Mouse (Mus musculus) embryonic facial prominence, embryonic 10.5 days (tissue): ENCODE results near the gene Wfdc15a. TPM values are rescaled to one million over a fixed set of nuclear protein-coding genes. Genes with fewer than 3 reads are reported as not detected.

Experiments
- DNase-seq: peaks from one replicate; pipeline ENCODE4 v3.0.0-alpha.2; 2017; ENCODE audit warnings: low spot score
- H3K27ac ChIP-seq: fragments of 300-500 bp; sonication (generic); replicated peaks from 2 replicates; pipeline ENCODE4 v1.5.1; 2016; ENCODE audit warnings: mild to moderate bottlenecking
- H3K27me3 ChIP-seq: fragments of 300-500 bp; sonication (generic); replicated peaks from 2 replicates; pipeline ENCODE4 v1.6.1; 2016; ENCODE audit warnings: low read depth, mild to moderate bottlenecking; ENCODE audit not compliant: poor library complexity, severe bottlenecking
- H3K36me3 ChIP-seq: fragments of 300-500 bp; sonication (generic); replicated peaks from 2 replicates; pipeline ENCODE4 v1.6.1; 2016; ENCODE audit warnings: mild to moderate bottlenecking, moderate library complexity
- H3K4me1 ChIP-seq: fragments of 300-500 bp; sonication (generic); 2 replicates; pipeline ENCODE4 v1.6.1; 2016
- H3K4me3 ChIP-seq: fragments of 300-500 bp; sonication (generic); 2 replicates; pipeline ENCODE4 v1.5.1; 2016; ENCODE audit warnings: mild to moderate bottlenecking, moderate library complexity
- H3K9me3 ChIP-seq: fragments of 300-500 bp; sonication (generic); 2 replicates; pipeline ENCODE4 v1.6.1; 2016; ENCODE audit warnings: mild to moderate bottlenecking
- WGBS: fragments of 180-500 bp; shearing (Covaris S2); methylation state at CpG from one replicate; pipeline ENCODE4 v1.1.7; 2016; 5-methylcytosine and 5-hydroxymethylcytosine counted together
- polyA plus RNA-seq: library from polyadenylated mRNA; unstranded; fragments of >200 nt; fragmentation: Nextera tagmentation; extraction: Ambion mirVana; gene quantifications from 2 replicates; pipeline ENCODE4 v1.2.1, GENCODE M21; 2016

Wfdc15a gene
- polyA plus RNA-seq, 1 experiment from 2014 or later, result not detected

DNA sequence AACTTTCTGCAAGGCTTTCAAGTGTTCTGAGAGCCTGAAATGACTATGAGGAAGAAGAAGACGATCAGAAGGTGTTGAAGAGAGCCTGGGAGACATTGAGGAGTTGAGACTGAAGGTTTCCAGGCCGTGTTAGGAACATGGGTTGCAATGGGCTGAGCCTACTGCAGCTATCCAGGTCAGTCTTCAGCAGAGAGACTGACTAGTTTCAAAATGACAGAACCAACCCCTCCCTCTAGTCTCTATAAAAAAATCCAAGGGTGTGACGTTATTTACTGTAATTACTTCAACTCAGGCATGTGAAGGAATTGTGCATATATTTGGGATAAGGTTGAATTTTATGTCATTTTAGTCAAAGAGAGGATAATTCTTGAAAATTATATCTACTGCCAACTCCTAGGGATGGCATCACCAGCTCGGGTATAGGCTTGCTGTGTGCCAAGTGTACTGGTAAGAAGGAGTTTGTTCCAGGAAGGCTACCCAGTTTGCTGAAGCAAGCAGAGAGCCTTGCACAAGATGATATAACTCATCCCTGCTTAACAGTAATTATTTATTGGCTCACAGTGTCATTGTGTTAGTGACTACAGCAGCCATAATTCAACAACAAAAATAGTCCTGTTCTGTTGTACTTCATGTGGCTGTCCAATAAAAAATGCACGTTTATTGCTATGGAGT lies 4.8 kb downstream of the Wfdc15a start:
- no peaks in the 10 kb centered on the region for H3K36me3 ChIP-seq
- H3K27ac ChIP-seq, result no peak overlapping the region
- no peaks in the 10 kb centered on the region for H3K4me1 ChIP-seq
- 88% methylated on average over 5 of the region's 5 CpGs for WGBS
- DNase-seq, result no peak
- H3K9me3 ChIP-seq, result no peaks in the 10 kb centered on the region
- no peaks in the 10 kb centered on the region for H3K27me3 ChIP-seq
- H3K4me3 ChIP-seq, result no peak overlapping the region

DNA sequence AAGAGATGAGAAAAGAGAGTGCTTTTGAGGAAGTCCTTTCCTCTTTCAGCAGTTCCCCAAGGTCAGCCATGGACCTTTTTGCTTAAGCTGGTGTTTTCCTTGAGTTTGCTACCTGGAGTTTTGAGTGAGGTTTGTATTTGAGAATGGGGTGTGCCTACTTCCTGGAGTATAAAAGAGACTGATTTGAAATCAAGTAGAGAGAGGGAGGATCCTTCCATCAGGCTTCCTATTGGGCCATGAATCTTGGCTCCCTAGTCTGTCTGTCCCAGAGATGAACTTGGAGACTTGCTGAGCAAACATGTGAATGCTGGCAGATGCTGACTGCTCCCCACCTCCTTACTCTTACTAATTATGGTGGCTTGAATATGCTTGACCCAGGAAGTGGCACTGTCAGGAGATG lies 7.7 kb downstream of the Wfdc15a start:
- Histone ChIP-seq H3K27me3 (no peaks in the 10 kb centered on the region), H3K9me3 (no peaks in the 10 kb centered on the region), H3K4me3 (no peak overlapping the region), H3K27ac (no peak overlapping the region), H3K36me3 (no peaks in the 10 kb centered on the region), H3K4me1 (no peaks in the 10 kb centered on the region)
- DNase-seq, result no peak

DNA sequence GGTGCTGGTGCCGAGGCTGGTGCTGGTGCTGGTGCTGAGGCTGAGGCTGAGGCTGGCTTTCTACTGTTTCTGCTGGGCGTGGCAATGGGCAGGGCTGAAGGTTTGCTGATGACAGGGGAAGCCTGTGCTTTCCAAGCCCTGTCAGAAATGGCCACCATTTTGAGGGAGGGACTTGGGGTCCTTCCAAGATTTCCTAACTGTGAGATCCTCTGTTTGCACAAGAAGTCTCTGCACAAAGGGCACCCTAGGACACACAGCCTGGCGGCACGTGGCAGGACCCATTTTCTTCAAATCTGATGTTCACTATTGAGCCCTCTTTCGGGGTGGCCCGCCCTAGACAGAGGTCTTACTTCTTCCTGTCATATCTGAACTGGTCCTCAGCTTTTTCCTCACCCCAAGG lies 9.4 kb downstream of the Wfdc15a start, which contains the start of gene Wfdc12:
Wfdc12 (minus strand) TSS at position 33 of the 400 bp plus-strand sequence.
- Histone ChIP-seq H3K27ac (no peak within 1 kb of the TSS), H3K4me3 (no peak within 1 kb of the TSS), H3K36me3 (no peaks in the 10 kb centered on the region), H3K9me3 (no peaks in the 10 kb centered on the region), H3K27me3 (no peaks in the 10 kb centered on the region), H3K4me1 (no peaks in the 10 kb centered on the region)
- no peak for DNase-seq
- WGBS, result 90% methylated on average over 6 of the region's 6 CpGs

DNA sequence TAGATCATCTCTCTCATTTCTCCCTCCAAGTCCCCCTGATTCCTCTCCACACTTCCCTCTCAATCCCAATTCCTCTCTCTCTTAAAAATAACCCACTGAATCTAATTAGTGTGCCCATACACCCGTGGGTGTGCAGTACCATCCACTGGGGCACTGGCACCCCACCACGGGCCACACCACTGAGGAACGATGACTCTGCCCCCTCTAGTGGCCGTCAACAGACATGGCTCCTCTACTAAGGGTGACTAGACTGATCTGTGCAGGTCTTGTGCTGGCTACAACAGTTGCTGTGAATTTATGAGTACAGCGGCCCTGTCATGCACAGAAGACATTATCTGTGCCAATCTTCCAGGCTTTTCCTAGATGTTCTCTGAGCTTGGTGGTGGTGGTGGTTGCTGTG lies 11.2 kb downstream of the Wfdc15a start:
- no peak overlapping the region for H3K4me3 ChIP-seq
- no peaks in the 10 kb centered on the region for H3K9me3 ChIP-seq
- 30% methylated on average over 5 of the region's 5 CpGs for WGBS
- H3K4me1 ChIP-seq, result peaks cover 7% of the 10 kb centered on the region
- no peak overlapping the region for H3K27ac ChIP-seq
- no peaks in the 10 kb centered on the region for H3K27me3 ChIP-seq
- DNase-seq, result no peak
- H3K36me3 ChIP-seq, result no peaks in the 10 kb centered on the region

DNA sequence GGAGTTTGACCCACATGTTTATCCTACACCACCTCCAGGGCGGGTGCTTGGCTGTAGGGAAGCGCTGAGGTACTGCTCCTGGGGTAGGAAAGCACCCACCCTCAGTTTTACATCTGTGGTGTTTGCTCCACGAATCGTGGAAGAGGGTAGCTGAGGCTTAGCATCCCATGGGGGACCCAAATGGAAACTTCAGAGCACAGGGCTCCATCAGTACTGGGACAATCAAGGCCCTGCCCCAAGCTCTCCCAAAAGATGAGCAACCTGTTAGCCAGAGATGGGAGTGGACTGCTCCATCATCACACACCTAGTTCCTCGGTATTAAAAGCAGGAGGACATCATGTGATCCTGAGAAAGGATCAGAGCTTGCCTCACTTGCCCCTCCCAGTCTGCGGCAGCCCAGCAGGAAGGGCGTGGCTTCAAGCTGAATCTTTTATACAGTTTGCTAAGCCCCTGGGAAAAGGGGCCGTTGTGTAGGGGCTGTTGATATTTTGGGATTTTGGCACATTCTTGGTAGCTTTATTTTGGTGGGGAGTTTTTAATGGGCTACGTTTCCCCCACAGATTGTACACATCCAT lies 15.7 kb downstream of the Wfdc15a start:
- no peak overlapping the region for H3K4me3 ChIP-seq
- H3K9me3 ChIP-seq, result no peaks in the 10 kb centered on the region
- H3K36me3 ChIP-seq, result no peaks in the 10 kb centered on the region
- 0 out of 2 replicates have a peak, but pooled peaks cover 6% of the 10 kb centered on the region for H3K27me3 ChIP-seq
- 47% methylated on average over 9 of the region's 9 CpGs for WGBS
- DNase-seq, result no peak
- H3K27ac ChIP-seq, result no peak overlapping the region
- peaks cover 12% of the 10 kb centered on the region for H3K4me1 ChIP-seq

DNA sequence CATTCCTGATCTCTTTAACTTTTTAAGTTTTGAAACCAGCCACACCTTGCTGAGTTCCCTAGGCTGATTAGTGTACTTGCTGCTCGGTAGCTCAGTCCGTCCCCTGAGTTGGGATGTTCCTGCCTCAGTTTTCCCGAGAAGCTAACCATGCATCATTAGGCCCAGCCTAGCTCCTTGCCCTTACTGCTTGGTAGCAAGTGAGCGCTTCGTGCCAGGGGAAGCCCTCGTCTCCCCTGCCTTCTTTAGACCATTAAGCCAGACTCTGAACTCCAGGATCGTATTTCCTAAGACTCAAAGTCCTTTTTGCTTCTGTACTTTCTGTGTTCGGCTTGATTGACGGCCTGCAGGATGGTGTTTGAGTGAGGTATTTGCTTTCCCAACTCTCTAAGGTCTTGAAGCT lies 16.6 kb downstream of the Wfdc15a start:
- H3K9me3 ChIP-seq, result no peaks in the 10 kb centered on the region
- 0 out of 2 replicates have a peak, but pooled peaks cover 6% of the 10 kb centered on the region for H3K27me3 ChIP-seq
- no peak overlapping the region for H3K27ac ChIP-seq
- WGBS, result 67% methylated on average over 9 of the region's 9 CpGs
- H3K36me3 ChIP-seq, result no peaks in the 10 kb centered on the region
- DNase-seq, result no peak
- no peak overlapping the region for H3K4me3 ChIP-seq
- H3K4me1 ChIP-seq, result peaks cover 14% of the 10 kb centered on the region

DNA sequence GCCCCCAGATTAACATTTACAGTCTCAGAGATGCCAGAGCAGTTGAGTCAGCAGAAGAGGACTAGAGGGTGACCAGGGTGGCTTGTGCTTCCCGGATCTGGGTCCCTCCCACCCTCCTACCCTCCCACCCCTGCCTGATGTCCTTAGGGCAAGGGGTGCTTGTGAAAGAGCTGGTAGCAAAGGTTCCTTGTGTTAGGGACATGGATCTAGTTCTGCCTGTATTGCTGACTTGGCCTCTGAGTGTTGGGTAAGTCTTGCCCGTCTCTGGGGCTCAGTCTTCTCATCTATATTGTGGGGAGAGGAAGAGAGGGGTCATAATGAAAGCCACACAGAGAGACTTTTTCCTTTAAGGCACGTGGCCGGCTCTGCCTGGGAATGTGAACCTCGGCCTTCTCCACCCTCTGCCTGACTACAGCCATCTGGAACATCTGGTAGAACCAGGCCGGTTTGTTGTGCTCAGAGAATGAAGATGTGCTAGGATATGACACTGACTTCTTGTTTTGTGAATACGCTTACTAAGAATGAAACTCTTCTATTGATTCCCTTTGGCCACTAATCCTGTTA lies 17.2 kb downstream of the Wfdc15a start, which contains the start of gene Wfdc5:
Wfdc5 (minus strand) TSS at position 51 of the 564 bp plus-strand sequence.
- DNase-seq, result no peak
- Histone ChIP-seq H3K27me3 (0 out of 2 replicates have a peak, but pooled peaks cover 6% of the 10 kb centered on the region), H3K36me3 (no peaks in the 10 kb centered on the region), H3K27ac (no peak within 1 kb of the TSS), H3K9me3 (no peaks in the 10 kb centered on the region), H3K4me1 (peaks cover 19% of the 10 kb centered on the region), H3K4me3 (no peak within 1 kb of the TSS)
- WGBS, result 81% methylated on average over 7 of the region's 7 CpGs

DNA sequence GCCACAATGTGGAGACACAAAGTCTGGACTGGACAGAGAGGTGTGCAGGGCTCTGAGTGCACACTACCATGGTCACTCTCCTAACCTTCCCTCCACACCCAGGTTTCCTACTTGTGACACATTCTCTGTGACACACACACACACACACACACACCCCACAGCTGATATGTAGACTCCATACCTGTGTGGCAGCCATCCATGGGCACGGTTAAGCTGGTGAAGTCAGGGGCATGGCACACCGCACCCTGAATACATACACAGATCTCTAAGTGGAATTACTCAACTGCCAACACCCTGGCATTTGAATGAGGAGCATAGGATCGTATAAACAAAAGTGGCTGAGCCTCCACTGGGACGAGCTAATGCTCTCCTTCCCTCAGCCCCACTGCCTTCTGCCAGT lies 19.2 kb downstream of the Wfdc15a start:
- 85% methylated on average over 4 of the region's 4 CpGs for WGBS
- H3K4me3 ChIP-seq, result no peak overlapping the region
- no peak for DNase-seq
- H3K27me3 ChIP-seq, result peaks cover 6% of the 10 kb centered on the region; the same call in 1 of the 2 replicates
- no peaks in the 10 kb centered on the region for H3K36me3 ChIP-seq
- no peak overlapping the region for H3K27ac ChIP-seq
- H3K9me3 ChIP-seq, result no peaks in the 10 kb centered on the region
- peaks cover 19% of the 10 kb centered on the region for H3K4me1 ChIP-seq

DNA sequence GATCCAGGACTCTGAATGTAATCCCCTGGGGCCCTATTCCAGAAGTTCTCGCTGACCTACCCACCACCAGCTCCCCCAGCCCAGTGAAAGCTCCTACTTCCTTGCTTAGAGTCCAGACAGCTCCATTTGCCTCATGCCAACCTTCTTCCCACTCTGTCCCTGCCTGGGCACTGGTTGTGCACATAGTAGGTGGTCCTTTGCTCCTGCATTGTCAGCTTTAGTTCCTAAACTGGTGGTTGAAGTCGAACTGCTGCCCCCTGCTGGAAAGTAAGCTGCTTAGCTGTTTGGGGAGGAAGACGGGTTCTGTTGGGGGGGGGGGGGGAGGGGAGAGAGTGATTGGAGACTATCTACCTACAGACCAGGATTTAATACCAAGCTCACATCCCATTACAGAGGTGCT lies 19.8 kb downstream of the Wfdc15a start:
- no peak for DNase-seq
- Histone ChIP-seq H3K27ac (no peak overlapping the region), H3K4me1 (peaks cover 19% of the 10 kb centered on the region), H3K36me3 (no peaks in the 10 kb centered on the region), H3K27me3 (peaks cover 8% of the 10 kb centered on the region; the same call in 1 of the 2 replicates), H3K9me3 (no peaks in the 10 kb centered on the region), H3K4me3 (no peak overlapping the region)
- WGBS, result 33% methylated on average over 3 of the region's 3 CpGs

DNA sequence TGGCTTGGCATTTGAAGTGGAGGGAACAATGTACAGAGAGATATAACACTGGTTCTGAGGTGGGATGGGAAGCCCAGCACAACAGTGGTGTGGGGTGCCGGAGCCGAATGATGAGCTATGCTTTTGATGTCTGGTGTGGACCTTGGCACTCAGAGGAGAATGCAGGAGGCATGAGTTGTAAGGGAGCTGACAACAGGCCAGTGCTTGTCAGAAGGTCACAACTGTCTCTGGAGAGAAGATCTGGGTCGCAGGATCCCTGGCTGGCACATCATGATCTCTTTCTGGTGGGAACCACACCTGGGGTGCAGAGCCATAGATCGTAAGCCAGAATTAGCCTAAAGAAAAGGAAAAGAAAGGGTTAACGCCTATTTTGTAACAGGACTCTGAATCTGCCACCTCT lies 22.1 kb downstream of the Wfdc15a start:
- no peak for DNase-seq
- whole genome bisulfite sequencing, result 86% methylated on average over 5 of the region's 5 CpGs

DNA sequence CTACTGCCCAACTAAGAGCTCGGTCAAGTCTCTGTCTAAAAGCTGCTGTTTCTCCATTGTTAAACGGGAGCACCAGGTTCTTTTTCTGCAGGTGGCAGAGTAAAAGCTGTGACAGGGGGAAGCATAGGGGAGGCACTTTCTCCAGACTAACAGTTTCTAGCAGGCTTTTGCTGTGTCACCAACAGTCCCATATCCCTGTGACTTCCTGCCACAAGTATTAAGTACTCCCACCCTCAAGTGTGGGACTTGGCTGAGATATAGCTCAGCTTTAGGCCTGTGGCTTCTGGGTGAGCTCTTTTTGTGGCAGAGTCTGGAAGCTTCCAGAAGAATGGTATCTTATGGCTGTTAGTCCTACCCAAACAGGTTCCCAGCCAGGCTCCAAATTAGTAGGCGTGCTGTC lies 24.1 kb downstream of the Wfdc15a start:
- Histone ChIP-seq H3K4me1 (peaks cover 18% of the 10 kb centered on the region), H3K9me3 (no peaks in the 10 kb centered on the region), H3K36me3 (no peaks in the 10 kb centered on the region), H3K27ac (no peak overlapping the region), H3K27me3 (peaks cover 44% of the 10 kb centered on the region), H3K4me3 (no peak overlapping the region)
- WGBS, result 83% methylated on average over 3 of the region's 3 CpGs
- DNase-seq, result no peak

More for the DNA sequence above, 22.1 kb downstream of the Wfdc15a start:
- no peaks in the 10 kb centered on the region for H3K36me3 ChIP-seq
- no peak overlapping the region for H3K27ac ChIP-seq
- H3K9me3 ChIP-seq, result no peaks in the 10 kb centered on the region
- peaks cover 7% of the 10 kb centered on the region for H3K4me1 ChIP-seq
- peaks cover 30% of the 10 kb centered on the region for H3K27me3 ChIP-seq
- no peak overlapping the region for H3K4me3 ChIP-seq

DNA sequence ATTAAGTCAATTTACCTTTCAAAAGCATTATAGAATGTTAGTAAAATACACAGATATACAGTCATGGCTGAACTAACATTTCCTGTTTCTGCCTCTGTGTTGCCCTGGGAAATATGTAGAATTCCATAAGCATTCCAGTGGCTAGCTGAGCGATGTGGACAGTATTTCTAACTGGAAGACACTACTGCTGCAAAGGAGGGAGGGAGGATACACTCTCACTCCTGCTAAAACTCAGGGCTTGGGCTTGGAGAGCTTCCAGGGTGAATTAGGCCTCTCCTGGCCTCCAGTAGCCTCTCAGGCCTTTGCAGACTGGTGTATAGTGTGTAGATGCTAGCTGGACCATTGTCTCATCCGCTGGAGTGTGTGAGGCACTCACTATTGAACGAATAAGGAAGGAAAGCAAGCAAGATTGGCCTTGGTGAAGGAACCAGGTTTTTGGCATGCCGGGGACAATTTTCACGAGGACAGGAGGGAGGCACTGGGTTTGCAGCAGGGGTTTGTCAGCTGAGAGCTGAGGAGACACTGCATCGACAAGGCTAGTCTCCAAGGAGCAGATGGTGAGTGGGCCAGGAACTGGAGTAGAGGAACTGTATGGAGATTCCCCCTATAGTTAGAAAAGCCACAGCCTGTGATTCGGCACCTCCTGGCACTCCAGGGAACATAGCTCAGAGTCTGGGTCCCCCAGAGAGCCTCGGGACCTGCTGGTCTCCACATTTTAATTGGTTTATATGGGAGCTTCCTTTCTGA lies 25.1 kb downstream of the Wfdc15a start:
- Histone ChIP-seq H3K36me3 (no peaks in the 10 kb centered on the region), H3K27ac (no peak overlapping the region), H3K9me3 (no peaks in the 10 kb centered on the region), H3K27me3 (peaks cover 54% of the 10 kb centered on the region), H3K4me3 (no peak overlapping the region), H3K4me1 (peaks cover 28% of the 10 kb centered on the region)
- 79% methylated on average over 8 of the region's 8 CpGs for WGBS
- no peak for DNase-seq
